Mouse (Mus musculus) gastrocnemius, postnatal 14 days (tissue): ENCODE results near the gene Prrg2. TPM values are rescaled to one million over a fixed set of nuclear protein-coding genes. Genes with fewer than 3 reads are reported as not detected.

ENCODE experiments used
- DNase-seq: peaks from one replicate; pipeline ENCODE4 v3.0.0; 2021; ENCODE audit warnings: mixed read lengths
- intact Hi-C: fragments of 180-260 bp; cut with DNase I; formaldehyde crosslinking; loops from one replicate; pipeline ENCODE4 v1.15.1; 2025; ENCODE audit warnings: low total_unique reads
- microRNA-seq, 2 experiments: library from miRNA; unstranded; fragments of <30 nt; microRNA quantifications; one replicate each; pipeline ENCODE4 v1.2.0; 2021
- total RNA-seq, 2 experiments: library from RNA; stranded (reverse); gene quantifications; 2 replicates each; pipeline ENCODE4 v1.2.3; 2021

The Prrg2 gene
- total RNA-seq, 2 experiments from 2014 or later: 7.2 to 7.6 TPM

- DNase-seq: no peak
- intact Hi-C loops: no loop called here
Measured at GRCm38 (mm10) chr7:45016761-45017160, 45.7 kb downstream of the Prrg2 start.

- intact Hi-C loops: no loop called here
- DNase-seq: peak; percentile 99
Measured at GRCm38 (mm10) chr7:45015957-45016612, 46.4 kb downstream of the Prrg2 start, which contains the start of gene Scaf1. TSS of gene Scaf1 (minus strand) at chr7:45016363.

- no peak for DNase-seq
Measured at GRCm38 (mm10) chr7:45015344-45015956, 47.0 kb downstream of the Prrg2 start.

GRCm38 (mm10) chr7:45014096-45014451 is 48.4 kb downstream of the Prrg2 start:
- intact Hi-C loops: no loop called here
- no peak for DNase-seq

More at GRCm38 (mm10) chr7:45015344-45015956, 47.0 kb downstream of the Prrg2 start:
- intact Hi-C loops: no loop called here

- DNase-seq: no peak
- intact Hi-C loops: no loop called here
Measured at GRCm38 (mm10) chr7:45013366-45014095, 48.9 kb downstream of the Prrg2 start.

GRCm38 (mm10) chr7:45012824-45013223 is 49.7 kb downstream of the Prrg2 start:
- no peak for DNase-seq
- intact Hi-C loops: no loop called here

- DNase-seq: no peak
- intact Hi-C loops: no loop called here
Measured at GRCm38 (mm10) chr7:45012011-45012410, 50.5 kb downstream of the Prrg2 start.

- intact Hi-C loops: no loop called here
- no peak for DNase-seq
Measured at GRCm38 (mm10) chr7:45008411-45008810, 54.1 kb downstream of the Prrg2 start.

- intact Hi-C loops: no loop called here
- DNase-seq: no peak
Measured at GRCm38 (mm10) chr7:45007846-45008245, 54.6 kb downstream of the Prrg2 start.

- no peak for DNase-seq
- intact Hi-C loops: no loop called here
Measured at GRCm38 (mm10) chr7:45007141-45007540, 55.3 kb downstream of the Prrg2 start.

- intact Hi-C loops: no loop called here
- no peak for DNase-seq
Measured at GRCm38 (mm10) chr7:45006503-45006902, 56.0 kb downstream of the Prrg2 start.

GRCm38 (mm10) chr7:45005321-45005992 is 57.0 kb downstream of the Prrg2 start:
- intact Hi-C loops: no loop called here
- no peak for DNase-seq

- intact Hi-C loops: no loop called here
- no peak for DNase-seq
Measured at GRCm38 (mm10) chr7:45004546-45004945, 57.9 kb downstream of the Prrg2 start.

Small RNAs within 50 kb of the gene (microRNA-seq; reads per million reads assigned to microRNA genes)
- 0.32 to 0.50 reads per million in 2 experiments for gene Mir7054

Other genes with a start within 250 kb of the Prrg2 start
- 10 to 100 TPM; 21.2 to 28.1 TPM for gene Nup62, start 246.6 kb downstream of the Prrg2 start, total RNA-seq
- gene Il4i1, start 246.3 kb downstream of the Prrg2 start, total RNA-seq: 1 to 10 TPM; 2.3 to 2.6 TPM
- gene Atf5, start 246.0 kb downstream of the Prrg2 start, total RNA-seq: 10 to 100 TPM; 54.5 to 62.2 TPM
- gene Akt1s1, start 213.7 kb downstream of the Prrg2 start, total RNA-seq: 10 to 100 TPM; 85.9 to 86.7 TPM
- 10 to 100 TPM; 28.2 to 38.9 TPM for gene Tbc1d17, start 213.6 kb downstream of the Prrg2 start, total RNA-seq
- 10 to 100 TPM; 15.1 to 16.6 TPM for gene Pnkp, start 205.5 kb downstream of the Prrg2 start, total RNA-seq
- gene Ptov1, start 192.9 kb downstream of the Prrg2 start, total RNA-seq: 100 to 1,000 TPM; 161 to 167 TPM
- 10 to 100 TPM; 48.0 to 49.7 TPM for gene Med25, start 170.0 kb downstream of the Prrg2 start, total RNA-seq
- 10 to 100 TPM; 18.8 to 23.4 TPM for gene Fuz, start 166.6 kb downstream of the Prrg2 start, total RNA-seq
- gene Ap2a1, start 133.2 kb downstream of the Prrg2 start, total RNA-seq: 10 to 100 TPM; 55.4 to 60.8 TPM
- gene Tsks, start 119.5 kb downstream of the Prrg2 start, total RNA-seq: not detected
- 1 to 10 TPM; 2.3 to 2.7 TPM for gene Cpt1c, start 87.8 kb downstream of the Prrg2 start, total RNA-seq
- gene Prmt1, start 76.1 kb downstream of the Prrg2 start, total RNA-seq: 100 to 1,000 TPM; 144 to 227 TPM
- 10 to 100 TPM; 20.0 to 22.2 TPM for gene Irf3, start 65.0 kb downstream of the Prrg2 start, total RNA-seq
- 10 to 100 TPM in 1 of 2 experiments, 1 to 10 TPM in 1; 10.0 to 10.6 TPM for gene Bcl2l12, start 64.0 kb downstream of the Prrg2 start, total RNA-seq
- 10 to 100 TPM; 35.6 to 40.1 TPM for gene Scaf1, start 46.3 kb downstream of the Prrg2 start, total RNA-seq
- 10 to 100 TPM; 43.1 to 53.1 TPM for gene Rras, start 44.7 kb downstream of the Prrg2 start, total RNA-seq
- gene Prr12, start 9.8 kb downstream of the Prrg2 start, total RNA-seq: 10 to 100 TPM; 17.9 to 29.6 TPM
- 10 to 100 TPM; 34.3 to 35.2 TPM for gene Nosip, start 248 bp downstream of the Prrg2 start, total RNA-seq
- gene Rcn3, start 29.5 kb upstream of the Prrg2 start, total RNA-seq: 10 to 100 TPM; 57.2 to 80.5 TPM
- 10 to 100 TPM; 62.5 to 64.4 TPM for gene Fcgrt, start 41.2 kb upstream of the Prrg2 start, total RNA-seq
- gene Rps11, start 61.8 kb upstream of the Prrg2 start, total RNA-seq: 100 to 1,000 TPM; 599 to 696 TPM
- gene Rpl13a, start 66.1 kb upstream of the Prrg2 start, total RNA-seq: 100 to 1,000 TPM; 742 to 866 TPM
- not detected for gene Gm45713, start 73.6 kb upstream of the Prrg2 start, total RNA-seq
- 1 to 10 TPM; 1.9 to 2.5 TPM for gene Flt3l, start 73.8 kb upstream of the Prrg2 start, total RNA-seq
- 10 to 100 TPM; 40.0 to 42.4 TPM for gene Pih1d1, start 91.6 kb upstream of the Prrg2 start, total RNA-seq
- 10 to 100 TPM; 21.4 to 23.2 TPM for gene Aldh16a1, start 91.9 kb upstream of the Prrg2 start, total RNA-seq
- 1 to 10 TPM; 3.6 to 4.3 TPM for gene Slc17a7, start 101.3 kb upstream of the Prrg2 start, total RNA-seq
- under 1 TPM; 0.16 to 0.23 TPM for gene Gfy, start 116.9 kb upstream of the Prrg2 start, total RNA-seq
- gene Pth2, start 118.3 kb upstream of the Prrg2 start, total RNA-seq: not detected
- gene Ccdc155, start 142.2 kb upstream of the Prrg2 start, total RNA-seq: 1 to 10 TPM; 2.1 to 2.6 TPM
- not detected for gene Dkkl1, start 149.5 kb upstream of the Prrg2 start, total RNA-seq
- gene Tead2, start 153.1 kb upstream of the Prrg2 start, total RNA-seq: 10 to 100 TPM in 1 of 2 experiments, 1 to 10 TPM in 1; 7.1 to 10.9 TPM
- 1 to 10 TPM; 1.4 to 1.5 TPM for gene Cd37, start 176.4 kb upstream of the Prrg2 start, total RNA-seq
- not detected for gene Slc6a16, start 178.4 kb upstream of the Prrg2 start, total RNA-seq
- gene Slc6a21, start 214.8 kb upstream of the Prrg2 start, total RNA-seq: not detected